Mouse (Mus musculus) midbrain, embryonic 14.5 days (tissue): ENCODE measurements at regions not wholly inside any gene's neighbourhood (a gene's known extent, or its start where the extent isn't known, plus 50 kb on each side); places are given as distances from the start of the nearest gene placed in this dataset.

Experiments
- ATAC-seq: fragments of 200-750 bp; cut with Nextera tagmentation; 2 replicates; pipeline ENCODE4 v1.8.0; 2017; ENCODE audit warnings: moderate number of reproducible peaks, moderate library complexity; ENCODE audit not compliant: low FRiP score, low TSS enrichment
- DNase-seq: peaks from one replicate; pipeline ENCODE4 v3.0.0-alpha.2; 2015
- H3K27ac ChIP-seq: fragments of 300-500 bp; sonication (generic); replicated peaks from 2 replicates; pipeline ENCODE4 v1.5.1; 2014; ENCODE audit warnings: mild to moderate bottlenecking, low read depth, low read length, moderate library complexity
- H3K27me3 ChIP-seq: fragments of 300-500 bp; sonication (generic); 2 replicates; pipeline ENCODE4 v1.6.1; 2014; ENCODE audit warnings: low read length, control low read depth, mixed read lengths; ENCODE audit not compliant: control insufficient read depth, insufficient read depth
- H3K36me3 ChIP-seq: fragments of 300-500 bp; sonication (generic); 2 replicates; pipeline ENCODE4 v1.6.1; 2014; ENCODE audit warnings: low read length, control low read depth; ENCODE audit not compliant: control insufficient read depth, insufficient read depth
- H3K4me1 ChIP-seq: fragments of 300-500 bp; sonication (generic); 2 replicates; pipeline ENCODE4 v1.6.1; 2014; ENCODE audit warnings: mild to moderate bottlenecking, antibody characterized with exemption, low read length, control low read depth; ENCODE audit not compliant: control insufficient read depth, insufficient read depth
- H3K4me2 ChIP-seq: fragments of 300-500 bp; sonication (generic); 2 replicates; pipeline ENCODE4 v1.6.1; 2014; ENCODE audit warnings: mild to moderate bottlenecking, low read length, moderate library complexity
- H3K4me3 ChIP-seq: fragments of 300-500 bp; sonication (generic); replicated peaks from 2 replicates; pipeline ENCODE4 v1.5.1; 2014; ENCODE audit warnings: low read depth, low read length
- H3K9ac ChIP-seq: fragments of 300-500 bp; sonication (generic); replicated peaks from 2 replicates; pipeline ENCODE4 v1.6.1; 2014; ENCODE audit warnings: mild to moderate bottlenecking, low read length, moderate library complexity
- H3K9me3 ChIP-seq: fragments of 300-500 bp; sonication (generic); 2 replicates; pipeline ENCODE4 v1.6.1; 2016; ENCODE audit warnings: low read length, control low read depth, mixed read lengths; ENCODE audit not compliant: control insufficient read depth
- WGBS: fragments of 180-500 bp; shearing (Covaris S2); extraction: QIAGEN DNeasy Blood & Tissue Kit; methylation state at CpG from one replicate; pipeline ENCODE4 v1.1.7; 2014; 5-methylcytosine and 5-hydroxymethylcytosine counted together

- Histone ChIP-seq H3K27ac (no peak overlapping the region), H3K4me2 (no peak overlapping the region)
- WGBS = 92% methylated on average over 7 of the region's 7 CpGs
These were observed 253.7 kb upstream of the Dio3 start for GRCm38 (mm10) chr12:110025171-110025570.

GRCm38 (mm10) chr12:110026033-110026750 lies 252.7 kb upstream of the Dio3 start:
- Histone ChIP-seq H3K36me3 (no peaks in the 10 kb centered on the region), H3K9me3 (no peaks in the 10 kb centered on the region), H3K4me2 (no peak overlapping the region), H3K4me3 (no peak overlapping the region), H3K27me3 (no peaks in the 10 kb centered on the region), H3K4me1 (0 out of 2 replicates have a peak, but pooled peaks cover 12% of the 10 kb centered on the region), H3K9ac (no peak overlapping the region; the same call in 1 of the 2 replicates), H3K27ac (peak overlapping the region; percentile 26)
- DNase-seq (peak; percentile 58), ATAC-seq (no peak)
- 30% methylated on average over 11 of the region's 11 CpGs for WGBS

More at GRCm38 (mm10) chr12:110025171-110025570, 253.7 kb upstream of the Dio3 start:
- Histone ChIP-seq H3K36me3 (no peaks in the 10 kb centered on the region), H3K4me3 (no peak overlapping the region), H3K4me1 (0 out of 2 replicates have a peak, but pooled peaks cover 12% of the 10 kb centered on the region), H3K27me3 (no peaks in the 10 kb centered on the region), H3K9me3 (no peaks in the 10 kb centered on the region), H3K9ac (no peak overlapping the region)
- ATAC-seq (no peak), DNase-seq (no peak)

GRCm38 (mm10) chr12:110027345-110027744 lies 251.5 kb upstream of the Dio3 start:
- WGBS = 69% methylated on average over 6 of the region's 6 CpGs
- H3K4me1 ChIP-seq = 0 out of 2 replicates have a peak, but pooled peaks cover 12% of the 10 kb centered on the region
- H3K9me3 ChIP-seq = no peaks in the 10 kb centered on the region
- DNase-seq (no peak), ATAC-seq (no peak)
- no peak overlapping the region for H3K4me3 ChIP-seq
- H3K4me2 ChIP-seq = no peak overlapping the region
- no peak overlapping the region for H3K27ac ChIP-seq
- no peak overlapping the region for H3K9ac ChIP-seq
- no peaks in the 10 kb centered on the region for H3K27me3 ChIP-seq
- H3K36me3 ChIP-seq = no peaks in the 10 kb centered on the region

GRCm38 (mm10) chr12:110027976-110028375 lies 250.9 kb upstream of the Dio3 start:
- Histone ChIP-seq H3K27me3 (no peaks in the 10 kb centered on the region), H3K4me2 (no peak overlapping the region), H3K36me3 (no peaks in the 10 kb centered on the region), H3K9me3 (no peaks in the 10 kb centered on the region), H3K4me3 (no peak overlapping the region), H3K9ac (no peak overlapping the region), H3K4me1 (0 out of 2 replicates have a peak, but pooled peaks cover 12% of the 10 kb centered on the region), H3K27ac (no peak overlapping the region)
- ATAC-seq = no peak
- no peak for DNase-seq
- 77% methylated on average over 12 of the region's 12 CpGs for WGBS

GRCm38 (mm10) chr12:110028646-110029045 lies 250.2 kb upstream of the Dio3 start:
- ATAC-seq (no peak), DNase-seq (no peak)
- H3K9me3 ChIP-seq = no peaks in the 10 kb centered on the region
- H3K27me3 ChIP-seq = no peaks in the 10 kb centered on the region
- no peak overlapping the region for H3K9ac ChIP-seq
- no peak overlapping the region for H3K27ac ChIP-seq
- no peak overlapping the region for H3K4me2 ChIP-seq
- 71% methylated on average over 9 of the region's 9 CpGs for WGBS
- H3K36me3 ChIP-seq = no peaks in the 10 kb centered on the region
- H3K4me3 ChIP-seq = no peak overlapping the region
- 0 out of 2 replicates have a peak, but pooled peaks cover 12% of the 10 kb centered on the region for H3K4me1 ChIP-seq

GRCm38 (mm10) chr12:110031326-110031725 lies 247.5 kb upstream of the Dio3 start:
- WGBS = 55% methylated on average over 6 of the region's 6 CpGs
- Histone ChIP-seq H3K27me3 (no peaks in the 10 kb centered on the region), H3K4me2 (no peak overlapping the region), H3K4me3 (no peak overlapping the region), H3K9me3 (no peaks in the 10 kb centered on the region), H3K36me3 (no peaks in the 10 kb centered on the region), H3K9ac (no peak overlapping the region), H3K4me1 (0 out of 2 replicates have a peak, but pooled peaks cover 4% of the 10 kb centered on the region), H3K27ac (no peak overlapping the region)
- DNase-seq = no peak
- ATAC-seq = no peak

- ATAC-seq (no peak), DNase-seq (no peak)
- WGBS = 82% methylated on average over 8 of the region's 8 CpGs
These were observed 243.7 kb upstream of the Dio3 start for GRCm38 (mm10) chr12:110035171-110035570.

GRCm38 (mm10) chr12:110040682-110041081 lies 238.2 kb upstream of the Dio3 start:
- no peaks in the 10 kb centered on the region for H3K27me3 ChIP-seq
- no peaks in the 10 kb centered on the region for H3K9me3 ChIP-seq
- H3K4me3 ChIP-seq = no peak overlapping the region
- DNase-seq (no peak), ATAC-seq (no peak)
- WGBS = 62% methylated on average over 15 of the region's 15 CpGs
- H3K9ac ChIP-seq = no peak overlapping the region
- no peaks in the 10 kb centered on the region for H3K4me1 ChIP-seq
- H3K27ac ChIP-seq = no peak overlapping the region
- no peak overlapping the region for H3K4me2 ChIP-seq
- no peaks in the 10 kb centered on the region for H3K36me3 ChIP-seq

More at GRCm38 (mm10) chr12:110035171-110035570, 243.7 kb upstream of the Dio3 start:
- Histone ChIP-seq H3K9ac (no peak overlapping the region), H3K27me3 (no peaks in the 10 kb centered on the region), H3K36me3 (no peaks in the 10 kb centered on the region), H3K4me3 (no peak overlapping the region), H3K9me3 (no peaks in the 10 kb centered on the region), H3K4me1 (no peaks in the 10 kb centered on the region), H3K27ac (no peak overlapping the region), H3K4me2 (no peak overlapping the region)

GRCm38 (mm10) chr12:110041782-110042181 lies 237.1 kb upstream of the Dio3 start:
- Histone ChIP-seq H3K27ac (no peak overlapping the region), H3K36me3 (no peaks in the 10 kb centered on the region), H3K9me3 (no peaks in the 10 kb centered on the region), H3K4me1 (no peaks in the 10 kb centered on the region), H3K9ac (no peak overlapping the region), H3K4me2 (no peak overlapping the region), H3K4me3 (no peak overlapping the region), H3K27me3 (no peaks in the 10 kb centered on the region)
- ATAC-seq (no peak), DNase-seq (no peak)
- 81% methylated on average over 3 of the region's 3 CpGs for WGBS
